35 mouse cellular contexts compared by ENCODE assay signal in genomic region chr19:15398624-15399023, GRCm38 (mm10).
"Had no signal": no experiment of that assay in that cellular context is flagged by ENCODE, and none has a peak within 500 bp of the region (broad histone marks: within the 10 kb centered on the region; RNA-seq: fewer than 3 reads in every experiment).

No protein-coding gene starts in this region.

- H3K27ac ChIP-seq: heart, adult 2 months; heart, embryonic 10.5 days; heart, embryonic 13.5 days; heart, embryonic 15.5 days; hindbrain, embryonic 10.5 days; hindbrain, embryonic 12.5 days; hindbrain, embryonic 13.5 days; hindbrain, embryonic 14.5 days; hindbrain, embryonic 15.5 days; hindbrain, postnatal 0 days; intestine, embryonic 15.5 days; kidney, embryonic 15.5 days; kidney, postnatal 0 days; layer of hippocampus, adult 2 months had no signal

- H3K27me3 ChIP-seq: heart, embryonic 12.5 days; heart, embryonic 13.5 days; heart, embryonic 15.5 days; hindbrain, embryonic 12.5 days; hindbrain, embryonic 13.5 days; hindbrain, embryonic 15.5 days; intestine, embryonic 15.5 days; kidney, embryonic 15.5 days had no signal

- H3K9me3 ChIP-seq: heart, embryonic 10.5 days; heart, embryonic 12.5 days; heart, embryonic 13.5 days; heart, embryonic 15.5 days; hindbrain, embryonic 10.5 days; hindbrain, embryonic 12.5 days; hindbrain, embryonic 13.5 days; hindbrain, embryonic 15.5 days; intestine, embryonic 15.5 days; kidney, embryonic 15.5 days had no signal

- H3K4me2 ChIP-seq: heart, embryonic 11.5 days; heart, embryonic 12.5 days; heart, embryonic 13.5 days; heart, embryonic 15.5 days; hindbrain, embryonic 12.5 days; hindbrain, embryonic 13.5 days; hindbrain, embryonic 14.5 days; hindbrain, embryonic 15.5 days; intestine, embryonic 15.5 days; kidney, embryonic 15.5 days had no signal

- ATAC-seq: hindbrain, embryonic 16.5 days; hindbrain, postnatal 0 days; inflammation-experienced regulatory T-cells, adult 6 months; intestine, embryonic 15.5 days; intestine, embryonic 16.5 days; intestine, postnatal 0 days had no signal

- H3K36me3 ChIP-seq: heart, embryonic 10.5 days; heart, embryonic 12.5 days; heart, embryonic 13.5 days; heart, embryonic 15.5 days; hindbrain, embryonic 10.5 days; hindbrain, embryonic 12.5 days; hindbrain, embryonic 13.5 days; hindbrain, embryonic 15.5 days; intestine, embryonic 15.5 days; kidney, embryonic 15.5 days had no signal

- H3K9ac ChIP-seq: heart, embryonic 12.5 days; heart, embryonic 13.5 days; heart, embryonic 15.5 days; hindbrain, embryonic 12.5 days; hindbrain, embryonic 13.5 days; hindbrain, embryonic 14.5 days; hindbrain, embryonic 15.5 days; intestine, embryonic 15.5 days; kidney, embryonic 15.5 days had no signal

- DNase-seq: heart, adult 2 months; heart, postnatal 14 days; heart, postnatal 36 days; heart, postnatal 4 days; kidney, adult 11 months; kidney, adult 18-20 months; kidney, adult 2 months; kidney, adult 8-10 months; kidney, adult 9 months; kidney, postnatal 10 days; kidney, postnatal 14 days; kidney, postnatal 25 days; kidney, postnatal 36 days; kidney, postnatal 4 days; layer of hippocampus, adult 9-11 months; layer of hippocampus, postnatal 36 days had no signal

- H3K4me3 ChIP-seq: heart, adult 2 months; heart, embryonic 10.5 days; heart, embryonic 12.5 days; heart, embryonic 13.5 days; heart, embryonic 15.5 days; hindbrain, embryonic 10.5 days; hindbrain, embryonic 12.5 days; hindbrain, embryonic 13.5 days; hindbrain, embryonic 15.5 days; intestine, embryonic 15.5 days; kidney, embryonic 15.5 days; layer of hippocampus, adult 2 months had no signal

- H3K4me1 ChIP-seq: heart, embryonic 10.5 days; heart, embryonic 12.5 days; heart, embryonic 13.5 days; heart, embryonic 15.5 days; hindbrain, embryonic 10.5 days; hindbrain, embryonic 12.5 days; hindbrain, embryonic 13.5 days; hindbrain, embryonic 15.5 days; intestine, embryonic 15.5 days; kidney, embryonic 15.5 days had no signal
